Mouse (Mus musculus): Measurements from ENCODE around the gene Prr27.

Prr27 gene

DNA sequence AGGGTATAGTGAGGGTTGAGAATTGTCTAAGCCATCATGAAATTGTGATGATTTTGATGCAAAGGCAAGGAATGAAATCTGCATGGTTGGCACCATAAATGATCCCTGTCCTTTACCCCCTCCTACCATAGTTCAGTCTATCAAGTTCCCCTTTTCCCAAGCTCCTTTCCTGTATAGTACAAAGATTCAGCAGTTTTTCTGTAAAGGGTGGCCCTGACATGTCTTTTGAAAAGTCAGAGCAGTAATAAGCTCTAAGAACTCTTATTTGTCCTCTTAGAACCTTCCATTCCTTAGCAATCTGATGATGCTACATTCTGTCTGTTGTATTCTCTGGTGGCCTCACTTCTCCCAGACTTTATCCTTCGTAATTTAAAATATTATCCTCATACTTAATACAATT lies at the start of gene Prr27:
Gene Prr27 (plus strand): TSS at position 301 of the 400 bp plus-strand sequence.
- POLR2A ChIA-PET: no interaction called here

DNA sequence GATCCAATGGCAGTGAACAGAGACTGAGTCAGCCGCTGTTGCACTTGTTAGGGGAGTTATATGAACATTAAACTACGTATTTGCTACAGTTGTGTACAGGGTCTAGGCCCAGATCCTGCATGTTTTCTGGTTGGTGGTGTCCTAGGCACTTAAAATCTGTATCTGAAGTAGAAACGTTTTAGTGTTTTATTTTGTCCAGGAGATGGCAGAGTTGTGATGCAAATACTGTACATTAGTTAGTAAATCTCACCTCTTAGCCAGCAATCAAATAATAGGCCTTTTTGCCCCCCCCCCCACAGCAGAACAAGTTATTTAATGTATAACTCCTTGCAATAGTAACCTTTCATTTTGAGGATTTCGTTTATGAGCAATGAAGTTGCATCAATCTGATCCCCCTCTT lies 42.8 kb upstream of the Prr27 start:
- POLR2A ChIA-PET: no interaction called here
- CTCF ChIA-PET: interaction anchor here in 1 of 4 experiments (1.4 kb wide), 1 partner anchor 89 kb away, joined by 4 read pairs; no protein-coding TSS in a partner anchor

More for the DNA sequence above, at the start of gene Prr27:
- CTCF ChIA-PET: no interaction called here

DNA sequence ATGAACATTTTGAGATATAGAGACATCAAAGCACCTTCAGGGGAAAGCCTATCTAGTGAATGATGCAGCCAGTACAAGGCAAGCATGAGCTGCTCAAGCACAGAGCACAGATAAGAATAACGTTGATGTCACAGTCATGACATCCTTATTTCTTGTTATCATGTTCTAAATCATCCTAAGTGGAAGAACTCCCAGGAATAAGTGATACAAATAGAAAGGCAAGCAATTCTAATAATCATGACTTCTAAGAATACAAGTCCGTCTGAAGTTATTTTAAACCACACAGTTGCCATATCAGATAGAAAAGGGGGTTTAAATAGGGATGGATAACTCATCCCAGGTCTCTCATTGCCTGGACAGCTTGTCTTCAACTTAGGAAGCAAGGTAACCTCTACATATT lies 17.7 kb upstream of the Prr27 start, which contains the start of gene Csn1s2b:
Gene Csn1s2b (plus strand): TSS at position 301 of the 400 bp plus-strand sequence.
- ChIA-PET POLR2A (no interaction called here), CTCF (no interaction called here)

DNA sequence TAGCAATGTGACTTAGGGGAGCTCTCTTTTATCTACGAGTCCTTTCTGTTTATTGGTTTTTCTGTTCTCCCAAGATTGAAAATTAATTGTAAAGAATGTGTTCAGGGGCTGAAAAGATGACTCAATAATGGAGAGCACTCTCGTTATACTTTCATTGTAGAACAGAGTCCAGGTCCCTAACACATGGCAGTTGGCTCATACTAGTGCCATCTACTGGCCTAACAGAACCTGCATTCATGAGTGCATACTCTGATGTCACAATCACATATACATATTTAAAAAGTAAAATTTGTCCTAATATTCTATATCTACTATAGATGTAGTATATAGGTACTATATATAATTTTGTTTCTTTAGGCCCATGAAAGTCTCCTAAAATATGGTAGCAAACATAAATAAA lies 16.2 kb upstream of the Prr27 start:
- POLR2A ChIA-PET: no interaction called here

DNA sequence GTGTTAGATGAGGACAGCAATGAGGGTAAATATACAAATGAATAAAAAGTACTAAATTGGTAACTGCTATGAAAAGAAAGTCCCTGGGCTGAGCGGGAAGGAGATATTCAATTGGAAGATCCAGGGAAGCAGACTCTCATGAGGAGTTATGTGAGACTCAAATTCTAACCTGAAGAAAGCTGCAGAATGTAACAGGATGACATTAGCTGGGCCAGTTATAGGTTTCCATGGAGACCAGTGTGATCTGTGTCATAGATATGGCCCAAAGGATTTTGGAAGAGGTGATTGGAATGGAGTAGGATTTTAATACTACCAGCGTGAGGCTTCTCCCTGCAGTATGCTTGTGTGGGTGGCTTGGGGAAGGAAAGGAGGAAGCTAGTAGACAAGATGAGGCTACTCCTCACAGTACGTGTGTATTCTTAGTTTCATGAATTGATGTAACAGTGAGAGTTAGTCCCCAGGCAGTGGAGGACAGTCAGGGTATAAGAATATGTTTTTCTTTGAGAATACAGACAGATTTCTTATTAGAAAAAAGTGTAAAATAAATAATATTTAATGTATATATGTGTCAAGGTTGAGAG lies 29.7 kb downstream of the Prr27 start:
- POLR2A ChIA-PET: no interaction called here
- CTCF ChIA-PET: no interaction called here

More for the DNA sequence above, 16.2 kb upstream of the Prr27 start:
- CTCF ChIA-PET: no interaction called here

DNA sequence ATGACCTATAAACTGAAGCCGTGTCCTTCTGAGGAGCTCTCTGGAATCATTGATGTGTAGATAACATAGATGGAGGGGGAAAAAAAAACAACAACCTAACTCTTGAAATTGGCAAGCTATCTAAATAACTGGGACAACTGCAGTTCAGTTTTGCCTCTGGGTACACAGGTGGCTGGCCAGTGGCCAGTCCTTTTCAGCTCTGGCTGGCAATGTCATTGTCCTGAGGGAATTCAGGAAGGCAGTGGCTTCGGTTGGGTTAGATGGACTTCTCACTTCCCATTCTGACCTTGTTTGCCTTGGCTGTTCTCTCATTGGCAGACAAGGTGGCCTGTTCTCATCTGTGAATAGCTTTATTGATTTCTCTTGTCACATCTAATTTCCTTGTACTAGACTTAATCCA lies 44.6 kb downstream of the Prr27 start:
- POLR2A ChIA-PET: no interaction called here
- CTCF ChIA-PET: no interaction called here

GRCm38 (mm10) chr5:87871423-87871822 lies 45.9 kb downstream of the Prr27 start:
- ChIA-PET CTCF (interaction anchor here (0.5 to 1.4 kb wide), 13 partner anchors 9 to 527 kb away, joined by 3 to 5 read pairs (median 3); no protein-coding TSS in a partner anchor), POLR2A (no interaction called here)

DNA sequence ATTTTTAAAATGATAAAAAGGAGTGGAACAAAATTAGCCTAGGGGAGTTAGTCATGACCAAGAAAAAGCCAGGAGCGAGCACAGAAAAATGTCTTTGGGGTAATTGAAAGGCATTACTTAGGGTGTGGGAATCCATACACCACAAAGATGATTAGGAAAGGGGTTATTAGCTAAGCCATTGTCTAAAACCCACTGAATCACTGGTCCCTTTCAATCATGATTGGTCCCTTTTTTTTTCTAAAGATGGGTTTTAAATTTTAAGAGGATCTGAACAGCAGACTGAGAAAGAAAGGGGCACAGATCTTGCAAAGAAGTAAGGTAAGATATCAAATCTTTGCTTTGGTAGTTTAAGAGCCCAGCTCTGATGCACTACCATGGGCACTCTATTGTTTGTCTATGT lies 59.2 kb downstream of the Prr27 start, which contains the start of gene Odam:
Gene Odam (plus strand): TSS at position 301 of the 400 bp plus-strand sequence.
- CTCF ChIA-PET: interaction anchor here in 1 of 4 experiments (0.6 kb wide), 1 partner anchor 220 kb away, joined by 5 read pairs; no protein-coding TSS in a partner anchor
- POLR2A ChIA-PET: no interaction called here
